Mouse (Mus musculus): ENCODE measurements around the gene Jdp2.
A peak's percentile ranks its signal among the peaks of the same experiment; 100 is the strongest.

The Jdp2 gene

DNA sequence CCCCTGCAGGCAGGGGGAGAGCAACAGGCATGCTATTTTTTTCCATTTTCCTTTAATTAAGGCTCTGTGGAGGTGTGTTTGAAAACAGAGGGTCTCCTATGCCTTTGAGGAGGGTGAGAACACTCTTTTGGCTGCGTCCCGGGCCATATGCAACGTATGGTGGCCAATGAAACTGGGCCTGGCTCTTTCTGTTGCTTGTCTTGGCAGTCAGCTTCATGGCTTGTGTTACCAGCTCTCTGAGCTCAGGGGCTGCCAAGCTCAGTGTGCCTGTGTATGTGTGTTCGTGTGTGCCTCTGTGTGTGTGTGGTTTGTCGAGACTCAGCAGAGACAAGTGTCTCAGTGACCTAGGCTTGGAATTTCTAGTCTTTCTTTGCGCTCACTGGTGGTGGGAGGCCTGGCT, 2.7 kb downstream of the Jdp2 start:
- no peak for DNase-seq (ENCODE audit: low spot score)

DNA sequence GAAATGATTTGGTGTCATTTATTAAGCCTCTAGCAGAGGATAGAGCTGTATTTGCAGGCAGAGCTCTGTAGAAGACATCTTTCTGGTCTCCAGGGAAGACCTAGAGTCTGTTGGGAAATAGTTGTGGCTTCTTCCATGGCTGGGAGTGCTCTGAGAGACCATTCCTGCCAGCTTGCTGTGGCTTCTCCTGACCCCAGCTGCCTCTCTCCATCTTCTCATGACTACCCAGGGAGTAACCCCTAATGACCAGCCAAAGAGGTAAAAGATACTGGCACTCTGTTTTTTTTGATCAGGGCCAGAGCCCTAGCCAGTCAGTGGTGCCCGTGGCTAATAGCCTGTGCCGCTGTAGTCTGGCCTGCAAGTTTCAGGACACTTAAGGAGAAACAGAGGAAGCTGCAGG, 3.3 kb downstream of the Jdp2 start:
- no peak for DNase-seq (ENCODE audit: low spot score)

DNA sequence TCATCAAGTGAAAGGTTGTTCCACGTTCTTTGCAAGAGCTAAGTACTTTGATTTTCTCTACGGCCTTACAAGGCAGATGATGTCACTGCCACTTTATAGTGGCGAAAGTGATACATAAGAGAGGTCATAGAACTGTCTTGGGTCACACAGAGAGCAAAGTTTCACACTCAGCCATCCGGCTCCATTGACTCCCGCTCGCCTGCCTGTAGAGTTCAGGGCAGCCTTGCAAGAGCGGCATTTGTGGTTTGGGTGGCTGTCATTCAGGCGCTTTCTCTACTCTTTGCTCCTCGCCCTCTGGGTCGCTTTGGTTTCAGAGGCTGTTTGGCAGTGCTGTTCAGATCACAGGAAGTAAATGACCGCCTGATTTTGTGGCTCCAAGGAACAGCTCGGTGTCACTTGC, 4.0 kb downstream of the Jdp2 start:
- no peak for DNase-seq (ENCODE audit: low spot score)

DNA sequence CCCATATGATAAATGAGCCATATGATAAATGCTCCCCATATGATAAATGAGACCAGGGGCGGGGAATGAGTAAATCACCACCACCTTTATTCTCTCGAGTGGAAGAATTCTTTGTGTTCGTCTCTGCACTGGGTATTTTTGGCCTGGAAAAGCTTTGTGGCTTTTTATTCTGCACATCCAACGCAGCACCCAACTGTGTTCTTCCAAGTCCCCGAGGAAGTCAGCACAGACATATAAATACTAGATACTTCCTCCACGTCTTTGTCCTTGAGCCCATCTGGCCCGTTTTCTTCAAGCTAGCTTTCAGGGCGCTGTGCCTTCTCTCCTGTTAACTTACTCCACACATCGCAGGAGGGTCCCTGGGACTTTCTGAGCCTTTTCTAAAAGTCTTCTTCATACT, 4.9 kb downstream of the Jdp2 start:
- DNase-seq (ENCODE audit: low spot score), result no peak

DNA sequence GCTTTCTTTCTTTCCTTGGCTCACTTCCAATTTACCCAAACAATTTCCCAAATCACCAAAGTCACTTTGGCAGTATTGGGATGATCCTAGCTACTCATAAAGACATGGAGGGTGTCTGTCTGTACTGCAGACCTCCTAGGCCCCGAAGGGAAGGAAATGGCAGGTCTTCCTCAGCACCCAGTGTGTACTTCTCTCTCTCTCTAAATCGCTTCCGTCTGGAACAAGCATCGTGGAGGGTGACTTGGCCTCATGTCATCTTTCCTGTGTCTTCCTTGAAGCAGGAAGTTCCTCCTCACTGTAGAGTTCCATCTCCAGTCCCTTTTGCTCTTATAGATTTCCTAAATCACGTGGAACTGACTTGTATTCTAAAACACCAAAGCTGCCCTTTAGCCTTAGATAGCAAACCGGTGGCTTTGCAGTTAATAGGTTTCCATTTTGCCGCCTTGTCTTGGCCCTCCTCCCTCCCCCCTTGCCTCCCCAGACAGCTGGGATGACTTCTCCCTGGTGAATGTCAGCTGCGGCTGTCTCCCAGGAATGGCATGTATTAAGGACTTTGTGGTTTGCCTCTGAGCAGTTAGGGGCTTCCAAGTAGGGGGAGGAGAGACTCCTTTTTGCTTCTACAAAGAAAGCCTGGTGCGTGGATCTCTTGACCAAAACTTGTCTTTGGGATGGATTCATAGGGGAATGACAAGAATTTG, 5.6 kb downstream of the Jdp2 start:
- DNase-seq (ENCODE audit: low spot score), result no peak

DNA sequence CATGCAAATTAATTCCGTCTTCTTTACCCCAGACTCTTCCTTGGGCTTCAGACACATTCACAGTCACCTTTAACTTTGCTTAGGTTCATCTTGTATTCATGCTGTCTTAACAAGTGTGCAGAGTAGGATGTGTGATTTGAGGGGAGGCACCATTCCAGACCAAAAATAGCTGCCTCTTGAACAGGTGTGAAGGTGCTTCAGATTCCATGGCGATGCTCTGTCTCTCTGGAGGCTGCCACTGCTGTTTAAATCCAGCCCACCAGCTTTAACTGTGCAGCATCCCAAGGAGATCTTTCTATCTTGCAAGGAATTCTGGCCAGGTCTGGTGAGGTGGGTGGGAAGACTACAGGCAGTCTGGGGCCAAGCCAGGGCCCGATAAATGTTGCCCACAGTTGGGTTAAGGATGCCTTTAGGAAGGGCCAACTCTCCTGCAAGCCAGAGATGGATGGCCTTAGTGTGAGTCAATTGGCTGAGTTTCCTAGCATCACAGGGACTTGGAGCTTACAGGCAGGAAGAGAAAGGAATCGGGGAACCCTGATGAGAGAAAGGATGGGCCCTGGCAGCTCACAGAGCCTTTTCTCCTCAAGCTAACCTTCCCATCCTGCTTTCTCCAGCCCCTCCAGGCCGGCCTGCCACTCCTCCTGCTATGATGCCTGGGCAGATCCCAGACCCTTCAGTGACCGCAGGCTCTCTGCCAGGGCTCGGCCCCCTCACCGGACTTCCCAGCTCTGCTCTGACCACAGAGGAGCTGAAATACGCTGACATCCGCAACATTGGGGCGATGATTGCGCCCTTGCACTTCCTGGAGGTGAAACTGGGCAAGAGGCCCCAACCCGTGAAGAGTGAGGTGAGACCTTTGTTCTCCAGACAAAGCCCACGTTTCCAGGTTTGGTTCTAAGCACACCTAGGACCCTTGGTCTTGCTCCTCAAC, 9.0 kb downstream of the Jdp2 start:
- no peak for DNase-seq (ENCODE audit: low spot score)

DNA sequence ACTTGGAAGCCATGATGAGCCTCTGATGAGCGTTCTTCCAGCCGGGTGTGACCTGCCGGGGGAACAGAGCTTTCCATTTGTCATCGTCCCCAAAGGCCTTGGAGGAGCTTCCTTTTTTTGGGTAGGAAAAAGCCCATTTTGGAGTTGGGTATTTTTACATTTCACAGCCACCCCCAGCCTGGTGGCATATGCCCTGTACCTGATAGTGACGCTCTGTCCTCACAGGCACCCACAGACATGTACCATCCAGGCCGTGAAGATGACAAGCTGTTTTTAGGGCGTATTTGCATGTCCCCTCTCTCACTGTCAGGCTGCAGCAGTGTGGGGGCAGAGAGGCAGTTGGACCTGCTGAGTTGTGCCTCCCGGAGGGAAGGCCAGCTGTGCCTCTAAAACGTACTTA, 11.3 kb downstream of the Jdp2 start:
- DNase-seq (ENCODE audit: low spot score), result no peak

DNA sequence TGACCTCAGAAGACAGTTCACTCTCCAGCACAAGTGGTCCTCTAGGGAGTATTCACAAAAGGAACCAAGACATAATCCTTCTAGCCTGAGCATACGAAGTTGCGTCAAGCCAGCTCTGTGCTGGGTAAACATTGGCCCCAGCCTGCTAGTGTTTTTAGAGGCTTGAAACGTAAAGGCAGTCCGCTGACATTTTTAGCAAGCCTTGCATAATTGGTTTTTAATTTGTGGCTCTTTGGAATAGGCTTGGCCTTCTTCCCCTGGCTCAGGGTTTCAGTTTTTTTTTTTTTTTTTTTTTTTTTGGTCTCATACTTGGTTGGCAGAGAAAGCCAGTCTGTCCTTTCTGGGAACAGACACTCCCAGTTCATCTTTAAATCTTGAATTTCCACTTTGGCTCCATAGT, 15.3 kb downstream of the Jdp2 start:
- DNase-seq (ENCODE audit: low spot score), result no peak

DNA sequence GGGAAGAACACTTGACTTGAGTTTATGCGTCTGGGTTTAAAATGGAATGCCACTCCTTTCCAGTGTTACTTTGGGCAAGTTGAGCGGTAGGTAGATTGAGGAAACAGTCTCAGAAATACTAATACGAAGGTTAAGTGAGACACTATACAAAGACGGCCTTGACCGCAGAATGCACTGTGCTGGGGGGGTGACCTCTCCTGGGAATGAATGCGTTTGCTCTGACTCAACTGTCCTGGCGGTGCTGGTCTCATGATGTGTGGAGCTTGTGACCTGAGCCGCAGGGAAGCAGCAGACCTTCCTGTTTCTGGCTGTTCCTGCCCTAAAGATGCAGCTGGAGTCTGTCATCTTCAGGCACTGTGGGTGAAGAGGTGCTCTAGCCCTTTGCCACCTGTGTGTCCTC, 16.7 kb downstream of the Jdp2 start:
- DNase-seq (ENCODE audit: low spot score), result no peak

DNA sequence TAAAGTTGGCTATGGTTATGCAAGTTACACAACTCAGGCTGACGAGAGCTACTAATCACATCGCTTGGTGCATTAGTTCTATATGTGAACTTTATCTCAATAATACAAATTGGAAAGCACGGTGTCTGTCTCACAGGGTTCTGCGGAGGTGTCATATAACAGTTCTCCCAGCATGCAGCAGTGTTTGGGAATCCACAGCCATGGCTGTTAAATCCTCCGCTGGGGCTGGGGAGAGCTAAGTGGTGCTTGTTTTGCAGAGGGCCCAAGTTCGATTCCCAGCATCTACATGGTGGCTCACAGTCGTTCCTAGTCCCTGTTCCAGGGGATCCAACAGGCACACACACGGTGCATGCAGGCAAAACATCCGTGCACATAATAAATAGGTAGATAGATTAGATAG, 19.1 kb downstream of the Jdp2 start:
- DNase-seq (ENCODE audit: low spot score), result no peak

DNA sequence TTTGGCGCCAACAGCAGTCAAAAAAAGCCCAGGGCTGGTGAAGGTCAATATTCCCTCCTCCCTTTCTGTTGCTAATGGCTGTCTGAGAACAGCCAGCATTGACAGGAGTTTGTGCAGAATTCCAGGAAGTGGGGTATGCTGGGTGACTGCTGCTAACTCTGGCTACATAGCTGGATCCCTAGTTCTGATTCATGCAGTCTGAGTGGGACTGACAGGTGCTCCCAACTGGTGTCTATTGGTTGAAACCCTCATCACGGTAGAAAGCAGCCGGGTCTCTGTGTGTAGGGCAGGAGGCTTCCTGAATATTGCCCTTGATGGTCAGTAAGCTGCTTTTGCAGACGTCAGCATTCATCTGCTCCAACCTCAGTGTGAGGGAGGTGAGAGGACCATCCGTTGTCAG, 19.6 kb downstream of the Jdp2 start:
- no peak for DNase-seq (ENCODE audit: low spot score)

DNA sequence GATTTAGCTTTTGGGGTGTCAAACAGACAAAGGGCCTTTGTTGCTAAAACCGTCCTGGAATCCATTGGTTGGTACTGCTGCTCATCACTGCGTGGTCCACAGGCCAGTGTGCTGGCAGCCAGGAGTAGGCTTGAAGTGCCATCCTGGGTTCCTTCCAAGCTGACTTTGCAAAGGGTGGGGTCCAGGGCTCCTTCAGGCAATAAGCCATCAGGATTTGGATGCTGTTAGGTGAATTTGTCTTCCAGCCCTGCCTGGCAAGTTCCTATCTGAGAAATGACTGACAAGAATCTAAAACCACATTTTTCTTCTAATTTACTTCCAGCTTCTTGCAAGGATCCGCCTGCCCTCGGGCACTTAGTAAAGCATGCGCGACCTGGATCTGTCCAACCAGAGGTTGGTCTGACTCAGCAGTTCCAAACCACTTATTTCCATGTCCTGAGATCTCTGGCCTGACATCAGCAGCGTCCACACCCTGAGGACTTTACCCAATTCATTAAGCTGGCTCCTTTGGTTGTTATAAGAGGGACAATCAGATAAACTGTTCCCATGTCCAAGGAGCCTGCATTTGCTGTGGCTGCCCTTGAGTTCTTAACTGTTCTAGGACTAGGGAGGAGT, 20.6 kb downstream of the Jdp2 start:
- no peak for DNase-seq (ENCODE audit: low spot score)

DNA sequence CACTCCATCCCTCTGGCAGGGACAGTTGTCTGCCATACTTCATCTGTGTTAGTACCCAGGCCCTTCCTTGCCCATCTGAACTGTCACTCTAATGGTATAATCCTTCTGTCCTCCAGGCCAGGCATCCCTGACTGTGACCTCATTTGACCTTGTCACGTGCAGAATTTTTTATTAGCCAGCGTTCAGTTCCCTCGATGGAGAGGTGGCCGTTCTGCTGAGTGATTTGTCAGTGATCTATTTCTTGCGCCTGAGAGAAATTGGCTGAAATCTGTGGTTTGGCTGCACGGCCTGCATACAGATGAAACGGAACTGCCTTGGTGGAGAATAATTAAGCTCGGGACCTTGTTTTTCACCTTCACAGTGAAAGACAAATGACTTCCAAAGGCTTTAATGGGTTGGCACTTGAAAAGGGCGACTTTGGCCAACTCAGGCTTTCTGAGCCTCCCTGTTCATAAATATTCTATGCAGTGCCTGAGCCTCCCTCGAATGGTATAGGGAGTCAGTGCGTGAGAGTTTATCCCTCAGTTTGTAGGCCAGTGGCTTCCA, 21.1 kb downstream of the Jdp2 start:
- no peak for DNase-seq (ENCODE audit: low spot score)

DNA sequence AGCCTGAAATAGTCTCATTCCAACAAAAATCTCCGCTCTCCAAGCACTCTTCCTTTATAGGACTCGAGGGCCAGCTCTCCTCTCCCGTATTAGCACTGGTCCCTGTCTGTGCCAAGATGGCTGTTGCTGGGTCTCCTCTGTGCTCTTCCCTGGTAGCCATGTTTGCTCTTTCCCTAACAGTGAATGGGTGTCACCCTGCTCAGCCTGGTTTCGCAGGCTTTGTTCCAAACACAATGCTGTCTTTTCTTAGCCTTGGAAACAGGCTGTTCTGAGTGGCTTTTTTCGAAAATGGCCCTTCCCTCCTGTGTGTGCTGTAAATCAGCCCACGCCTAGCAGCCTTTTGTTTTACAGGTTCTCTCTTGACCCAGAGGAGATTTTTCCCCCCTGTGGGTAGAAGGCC, 22.2 kb downstream of the Jdp2 start:
- DNase-seq (ENCODE audit: low spot score), result no peak

DNA sequence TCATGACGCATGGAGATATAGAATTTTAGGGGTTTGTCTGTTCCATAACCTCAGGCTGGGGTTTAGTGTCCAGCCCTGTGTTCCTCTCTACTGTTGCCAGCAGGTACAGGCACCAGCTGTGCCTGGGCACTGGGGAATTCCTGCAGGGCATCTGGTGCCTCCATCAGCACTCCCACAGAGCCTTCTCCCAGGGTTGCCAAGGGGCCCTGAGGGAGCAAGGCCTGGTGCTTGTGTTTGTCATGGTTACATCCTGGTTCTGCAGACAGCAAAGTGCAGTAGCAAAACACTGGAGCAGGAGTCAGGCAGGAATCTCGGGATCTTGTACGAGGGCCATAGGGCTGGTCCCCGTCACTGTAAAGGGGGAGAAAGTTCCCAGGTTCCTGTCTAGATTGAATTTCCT, 22.8 kb downstream of the Jdp2 start:
- no peak for DNase-seq (ENCODE audit: low spot score)

DNA sequence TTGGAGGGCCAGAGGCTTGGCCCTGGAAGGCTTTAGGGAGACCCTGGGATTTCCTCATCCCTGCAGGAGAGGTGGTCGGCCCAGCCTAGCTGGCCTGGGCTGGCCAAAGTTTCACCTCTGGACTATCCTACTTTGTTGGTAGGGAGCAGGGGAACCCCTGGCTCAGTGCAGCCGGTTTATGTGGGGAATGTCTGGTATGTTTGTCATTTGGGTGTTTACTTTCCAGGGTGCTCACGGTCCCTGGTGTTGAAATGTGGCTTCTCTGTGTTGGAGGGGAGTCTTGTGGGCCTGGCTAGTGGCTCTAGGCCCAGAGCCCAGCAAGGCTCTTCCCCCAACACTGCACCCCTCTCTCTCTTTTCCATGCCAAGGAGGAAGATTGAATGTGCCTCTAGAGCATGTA, 24.9 kb downstream of the Jdp2 start:
- no peak for DNase-seq (ENCODE audit: low spot score)

DNA sequence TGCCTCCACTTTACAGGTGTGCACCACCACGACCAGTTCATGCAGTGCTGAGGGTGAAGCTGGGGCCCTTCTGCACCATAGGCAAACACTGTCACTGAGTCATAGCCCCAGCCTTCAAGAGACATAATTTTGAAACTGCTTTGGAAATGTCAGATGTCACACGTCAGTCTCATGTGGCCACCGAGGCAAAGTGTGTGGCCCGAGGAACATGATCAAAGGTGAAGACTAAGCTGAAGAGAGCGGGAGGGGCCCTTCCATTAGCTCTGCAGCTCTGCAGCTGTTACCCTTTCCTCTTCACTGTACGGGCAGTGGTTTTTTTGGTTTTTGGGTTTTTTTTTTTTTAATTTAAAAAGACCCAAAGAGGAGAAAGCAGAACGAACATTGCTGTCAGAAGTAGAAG, 25.8 kb downstream of the Jdp2 start:
- DNase-seq (ENCODE audit: low spot score), result no peak

DNA sequence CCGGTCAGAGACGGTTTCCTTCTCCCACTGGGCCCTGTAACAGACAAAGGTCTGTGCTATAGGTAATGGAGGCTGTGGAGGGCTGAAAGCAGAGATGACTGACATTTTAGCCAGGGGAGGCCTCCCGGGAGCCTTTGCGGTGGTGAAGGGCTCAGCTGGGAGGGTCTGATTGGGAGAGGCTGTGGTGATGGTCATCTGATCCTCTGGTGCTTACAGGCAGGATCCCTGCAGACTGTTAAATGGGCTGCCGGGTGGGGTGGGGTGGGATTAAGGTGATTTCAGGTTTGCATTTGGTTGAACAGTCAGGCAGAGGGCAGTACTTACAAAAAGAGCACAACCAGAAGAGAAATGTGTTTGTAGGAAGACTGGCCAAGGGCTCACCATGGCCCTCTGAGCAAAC, 27.0 kb downstream of the Jdp2 start:
- DNase-seq (ENCODE audit: low spot score), result no peak

DNA sequence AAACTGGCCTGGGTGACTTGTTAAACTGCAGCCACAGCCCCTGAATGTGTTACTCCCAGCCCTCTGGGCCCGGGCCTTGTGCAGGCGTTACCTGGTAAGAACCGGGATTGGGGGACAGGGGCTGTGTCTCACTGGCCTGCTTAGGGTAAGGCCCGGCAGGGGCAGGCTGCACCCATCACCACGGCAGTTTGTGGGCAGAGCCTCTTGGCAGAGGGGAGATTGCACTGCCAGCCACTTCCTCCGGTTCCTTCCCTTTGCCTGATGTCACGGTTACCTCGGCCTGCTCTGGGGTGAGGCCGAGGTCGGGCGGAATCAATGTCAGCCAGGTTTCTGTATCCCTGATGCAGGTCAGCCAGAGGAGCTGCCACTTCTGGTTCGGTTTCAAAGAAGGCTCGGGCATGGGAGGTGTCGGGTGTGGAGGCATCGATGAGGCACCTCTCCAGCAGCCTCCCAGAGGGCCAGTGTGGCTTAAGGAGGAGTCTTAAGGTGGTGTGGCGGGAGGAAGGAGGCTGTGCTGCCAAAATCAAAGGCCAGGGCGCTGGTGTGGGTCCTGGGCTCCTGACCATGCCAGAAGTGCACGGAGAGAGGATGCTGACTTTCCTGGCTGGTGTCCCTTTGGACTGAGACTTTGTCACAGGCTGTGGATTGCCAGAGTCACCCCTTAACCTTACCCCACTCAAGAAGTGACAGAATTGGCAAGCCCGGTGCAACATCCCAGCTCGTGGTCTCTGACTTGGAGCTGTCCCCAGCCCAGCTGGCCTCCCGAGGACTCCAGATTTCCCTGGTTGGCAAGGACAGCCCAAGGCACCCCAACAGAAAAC, 31.0 kb downstream of the Jdp2 start:
- DNase-seq (ENCODE audit: low spot score), result no peak

DNA sequence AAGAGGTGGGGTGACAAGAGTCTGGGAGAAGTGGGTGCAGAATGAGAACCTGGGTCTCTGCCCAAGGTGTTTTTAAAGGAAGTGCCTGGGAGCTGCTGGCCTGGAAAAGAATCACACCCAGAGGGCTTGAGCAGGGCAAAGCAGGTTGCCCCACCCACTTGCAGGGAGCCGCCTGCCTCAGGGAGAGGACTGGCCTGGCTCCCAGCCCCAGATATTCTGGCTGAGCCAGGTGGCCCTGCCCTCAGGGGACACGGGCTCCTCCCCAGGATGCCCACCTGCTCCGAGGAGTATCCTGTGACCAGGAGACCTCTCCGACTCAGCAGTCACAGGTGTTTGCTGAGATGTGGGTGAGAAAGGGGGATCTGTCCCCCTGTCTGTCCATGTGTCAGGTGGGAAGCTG, 32.4 kb downstream of the Jdp2 start:
- peak; percentile 37 for DNase-seq (ENCODE audit: low spot score)

DNA sequence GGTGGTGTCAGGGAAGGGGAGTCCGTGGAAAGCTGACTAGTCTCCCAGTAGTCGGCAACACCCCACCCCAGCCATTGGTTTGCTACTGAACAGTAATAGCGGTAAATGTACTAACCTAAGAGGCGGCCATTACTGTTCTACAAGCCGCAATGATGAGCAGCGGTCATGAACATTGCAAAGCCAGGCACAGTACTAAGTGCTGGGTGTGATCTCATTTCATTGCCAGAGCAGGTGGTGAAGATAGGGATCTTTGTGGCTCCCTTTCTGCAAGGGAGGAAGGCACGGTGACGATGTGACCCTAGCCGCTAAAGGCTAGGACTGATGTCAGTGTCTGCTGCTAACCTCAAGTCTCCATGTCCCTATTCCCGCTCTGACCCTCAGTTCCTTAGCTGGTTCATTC, 33.5 kb downstream of the Jdp2 start:
- no peak for DNase-seq (ENCODE audit: low spot score)

DNA sequence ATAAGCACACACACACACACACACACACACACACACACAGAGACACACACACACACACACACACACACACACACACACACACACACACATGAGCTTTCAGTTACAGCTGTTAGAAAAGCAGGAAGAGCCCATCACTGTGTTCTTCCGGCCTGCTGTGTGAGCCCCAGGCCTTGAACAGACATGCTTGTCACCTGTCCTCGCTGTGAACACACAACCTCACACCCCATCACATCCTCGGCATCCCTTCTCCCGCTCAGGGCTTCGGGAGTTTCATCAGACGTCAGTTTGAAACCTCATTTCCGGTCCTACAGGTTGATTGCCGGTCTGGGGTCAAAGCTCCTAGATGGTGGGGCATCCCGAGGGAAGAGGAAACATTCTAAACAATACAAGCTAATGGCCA, 39.1 kb downstream of the Jdp2 start:
- DNase-seq (ENCODE audit: low spot score), result no peak

Measured in urinary bladder, postnatal 14 days (tissue).